Mouse (Mus musculus) frontal cortex, postnatal 36 days (tissue): ENCODE data around the gene Dspp.

ENCODE experiments used
- DNase-seq, 2 experiments: peaks; one replicate each; pipeline ENCODE4 v3.0.0; 2022; ENCODE audit warnings: low spot score in 2 of 2

The Dspp gene

DNA sequence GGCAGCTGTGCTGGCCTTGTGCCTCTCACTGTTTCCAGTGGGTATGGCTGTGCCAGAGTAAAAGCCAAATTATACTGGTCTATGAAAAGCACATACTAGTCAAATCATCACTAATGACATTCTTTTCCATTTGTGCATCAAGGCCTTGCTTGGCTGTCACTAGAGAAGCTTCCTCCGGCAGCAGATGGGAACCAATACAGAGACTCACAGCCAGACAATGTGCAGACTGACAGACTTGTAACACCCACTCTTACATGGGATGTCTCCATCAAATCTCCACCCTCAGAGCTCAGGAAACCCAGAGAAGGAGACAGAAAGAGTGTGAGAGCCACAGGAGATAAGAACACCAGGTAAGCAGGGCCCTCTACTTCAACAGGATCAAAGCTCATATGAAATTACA is 24.6 kb downstream of the Dspp start:
- DNase-seq: no peak

DNA sequence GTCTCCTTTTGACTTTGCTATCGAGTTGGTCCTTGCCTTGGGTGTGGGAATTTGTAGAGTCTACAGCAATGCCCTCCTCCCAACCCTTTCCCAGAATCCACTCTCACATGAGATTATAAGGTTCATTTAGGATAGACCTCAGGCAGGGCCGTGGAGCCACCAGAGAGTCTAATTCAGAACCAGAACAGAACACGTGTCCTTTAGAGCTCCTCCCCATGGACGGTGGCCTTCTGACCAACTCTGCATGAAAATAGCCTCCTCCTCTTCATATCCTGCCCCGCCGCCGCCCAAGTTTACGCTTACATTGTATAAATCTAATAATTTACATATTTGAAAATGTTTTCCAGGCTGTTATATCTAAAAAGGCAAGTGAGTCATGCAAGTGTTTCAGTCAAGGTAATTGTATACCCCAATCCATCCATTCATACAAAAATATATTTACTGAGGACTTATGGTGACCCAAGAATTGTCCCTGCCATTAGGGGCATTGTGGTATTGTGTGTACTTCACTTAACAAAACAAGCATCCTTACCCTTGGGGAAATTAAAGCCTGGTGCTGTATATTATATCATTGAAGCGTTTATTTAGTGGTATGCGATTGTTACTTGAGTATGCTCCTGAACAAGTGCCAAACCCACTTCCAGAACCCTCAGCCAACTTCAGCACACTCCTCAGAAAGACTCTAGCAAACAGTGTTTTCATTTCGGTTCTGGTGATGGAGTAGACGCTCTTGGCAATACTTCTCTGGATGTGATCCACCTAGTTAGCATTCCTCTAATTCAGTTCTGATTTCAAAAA is 30.8 kb downstream of the Dspp start:
- DNase-seq: no peak

DNA sequence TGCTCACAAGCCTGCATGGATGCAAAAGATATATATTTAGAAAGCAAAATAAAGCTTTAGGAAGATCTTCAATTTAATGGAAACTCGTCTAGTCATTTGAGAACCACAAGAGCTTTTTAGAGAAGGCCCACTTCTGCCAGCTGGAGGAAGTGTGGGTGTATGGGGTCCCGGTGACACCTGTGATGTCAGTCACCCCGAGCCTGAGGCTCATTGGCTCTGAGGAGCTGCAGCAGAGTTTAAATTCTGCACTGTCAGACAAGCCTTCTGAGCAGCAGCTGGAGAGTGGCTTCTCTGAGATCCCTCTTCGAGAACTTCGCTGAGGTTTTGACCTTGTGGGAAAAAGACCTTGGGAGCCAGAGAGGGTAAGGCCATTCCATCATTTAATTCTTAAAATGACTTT is 31.8 kb downstream of the Dspp start, which contains the start of gene Dmp1:
Dmp1 (plus strand) TSS at position 263 of the 400 bp plus-strand sequence.
- no peak for DNase-seq

DNA sequence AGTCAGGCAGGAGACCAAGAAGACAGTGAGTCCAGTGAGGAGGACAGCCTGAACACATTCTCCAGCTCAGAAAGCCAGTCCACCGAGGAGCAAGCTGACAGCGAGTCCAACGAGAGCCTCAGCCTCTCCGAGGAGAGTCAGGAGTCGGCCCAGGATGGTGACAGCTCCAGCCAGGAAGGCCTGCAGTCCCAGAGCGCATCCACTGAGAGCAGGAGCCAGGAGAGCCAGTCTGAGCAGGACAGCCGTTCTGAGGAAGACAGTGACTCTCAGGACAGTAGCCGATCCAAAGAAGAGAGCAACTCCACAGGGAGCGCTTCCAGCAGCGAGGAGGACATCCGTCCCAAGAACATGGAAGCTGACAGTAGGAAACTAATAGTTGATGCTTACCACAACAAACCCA is 42.0 kb downstream of the Dspp start:
- DNase-seq: no peak

DNA sequence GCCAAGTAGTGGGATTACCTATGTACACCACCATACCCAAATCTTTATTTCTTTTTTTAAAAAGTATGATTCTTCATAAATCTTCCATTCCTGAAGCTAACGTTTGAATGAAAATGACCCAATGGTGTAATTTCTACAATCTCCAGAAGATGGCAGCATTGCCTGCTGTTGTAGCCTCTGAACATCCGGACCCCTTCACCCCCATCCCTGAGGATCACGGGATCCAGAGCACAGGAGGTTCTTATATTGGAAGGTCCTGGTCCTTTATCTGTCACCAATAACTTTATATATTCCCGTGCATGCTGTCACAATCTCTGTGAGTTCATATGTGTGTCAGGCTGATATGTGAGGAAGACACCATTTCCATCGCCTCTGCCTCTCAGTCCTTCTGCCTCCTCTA is 48.4 kb downstream of the Dspp start:
- peak; percentile 35 to 58 for DNase-seq

DNA sequence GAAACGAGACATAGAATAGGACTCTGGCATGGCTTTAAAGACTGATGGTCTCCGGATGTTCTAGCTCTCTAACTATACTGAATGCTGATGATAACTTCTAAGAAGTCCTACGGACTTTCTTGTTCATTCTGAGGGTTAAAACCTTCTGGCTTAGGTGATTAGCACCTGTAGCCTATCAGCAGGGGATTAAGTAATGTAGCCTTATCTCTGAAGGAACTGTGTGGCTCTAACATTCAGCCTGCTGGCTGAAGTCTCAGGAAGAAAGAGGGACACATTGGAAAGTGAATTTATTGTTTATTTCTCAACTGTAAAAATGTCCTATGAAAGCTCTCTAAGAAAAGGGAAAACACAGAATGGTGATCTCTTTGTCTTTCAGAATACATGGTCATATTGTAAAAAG is 53.8 kb downstream of the Dspp start:
- DNase-seq: no peak

DNA sequence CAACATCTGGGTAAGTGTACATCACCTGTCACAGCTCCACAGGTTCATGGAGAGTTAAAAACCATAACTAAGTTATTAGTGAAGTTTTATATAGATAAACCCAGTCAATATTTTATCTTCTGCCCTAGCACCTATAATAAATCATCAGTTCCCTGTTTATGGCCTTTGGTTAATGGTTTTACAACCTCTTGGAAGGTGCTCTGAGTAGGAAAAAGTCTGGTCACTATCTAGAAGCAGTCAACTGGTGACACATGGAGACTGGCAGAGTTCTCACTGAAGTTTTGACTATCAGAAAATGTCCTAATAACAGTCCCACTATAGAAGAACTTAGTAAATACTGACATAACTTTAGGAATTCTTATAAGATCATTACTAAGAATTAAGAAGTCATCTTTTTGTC is 54.2 kb downstream of the Dspp start:
- DNase-seq: no peak

DNA sequence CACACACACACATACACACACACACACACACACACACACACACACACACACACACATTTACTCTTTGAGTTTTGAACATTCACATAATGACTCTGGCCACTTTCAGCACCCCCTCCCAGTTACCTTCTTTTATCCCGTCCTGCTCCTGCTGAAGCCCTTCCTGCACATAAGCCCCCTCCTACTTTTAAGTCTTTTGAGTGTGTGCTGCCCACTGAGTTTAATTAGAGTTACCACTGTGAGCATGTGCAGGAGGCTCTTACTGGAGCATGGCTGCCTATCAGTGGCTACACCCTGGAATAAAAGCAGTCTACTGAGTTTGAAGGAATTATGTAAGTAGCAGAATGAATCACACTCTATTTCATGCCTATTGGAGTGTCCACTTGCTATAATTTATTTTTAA is 58.0 kb downstream of the Dspp start:
- no peak for DNase-seq
